Mouse (Mus musculus) ES-Bruce4 (cell line): ENCODE results near the gene Gm10134.
"Not testable (repeated sequence)": the region's sequence is repeated elsewhere in the genome, so short reads cannot be mapped to it uniquely, and the experiment has no call there.

Experiments
- CTCF ChIP-seq: IDR thresholded peaks from one replicate; pipeline ENCODE4 v1.8.1; 2011; ENCODE audit warnings: low read depth, low read length
- EP300 ChIP-seq: IDR thresholded peaks from 2 replicates; pipeline ENCODE4 v1.6.1; 2011; ENCODE audit warnings: low read depth, low read length; ENCODE audit not compliant: insufficient read depth
- POLR2A ChIP-seq: IDR thresholded peaks from one replicate; pipeline ENCODE4 v1.8.1; 2011; ENCODE audit warnings: low read length; ENCODE audit not compliant: insufficient read depth

DNA sequence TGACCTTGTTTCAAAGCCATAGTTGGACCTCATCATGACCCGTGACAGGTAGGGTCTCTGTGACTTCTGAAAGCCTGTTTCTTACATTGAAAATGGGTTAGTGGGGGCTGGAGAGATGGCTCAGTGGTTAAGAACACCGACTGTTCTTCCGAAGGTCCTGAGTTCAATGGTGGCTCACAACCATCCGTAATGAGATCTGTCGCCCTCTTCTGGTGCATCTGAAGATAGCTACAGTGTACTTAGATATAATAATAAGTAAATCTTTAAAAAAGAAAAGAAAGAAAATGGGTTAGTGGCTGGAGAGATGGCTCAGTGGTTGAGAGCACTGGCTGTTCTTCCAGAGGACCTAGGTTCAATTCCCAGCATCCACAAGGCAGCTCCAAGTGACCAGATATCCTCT, 5.7 kb downstream of the Gm10134 start:
- peak; percentile 2 for TF ChIP-seq CTCF
- TF ChIP-seq POLR2A, EP300: not testable (repeated sequence)
